Mouse (Mus musculus): ENCODE measurements around the gene Ntng1. TPM values are rescaled to one million over a fixed set of nuclear protein-coding genes. Genes with fewer than 3 reads are reported as not detected.

Ntng1 gene
- total and polyA plus RNA-seq, 3 experiments: 0.06 to 0.07 TPM; not detected in 1

DNA sequence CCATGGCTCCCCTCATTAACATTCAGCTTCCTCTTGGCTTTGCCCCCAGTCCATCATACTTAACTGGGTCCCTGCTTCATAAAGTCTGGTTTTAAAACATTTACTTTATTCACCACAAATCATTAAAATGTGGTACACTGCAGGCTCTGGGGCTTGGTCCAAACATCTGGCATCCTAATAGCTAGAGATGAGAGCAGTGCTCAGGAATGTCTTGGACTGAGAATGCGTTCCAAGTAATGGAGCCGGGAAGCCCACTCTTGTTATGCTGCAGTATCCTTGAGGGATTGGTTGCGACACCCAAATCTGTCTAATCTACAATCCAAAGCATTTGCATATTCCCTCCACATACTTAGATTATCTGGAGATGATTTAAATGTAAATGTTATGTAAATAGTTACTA, 207.5 kb downstream of the Ntng1 start:
- Histone ChIP-seq H3K27ac (no peak overlapping the region), H3K79me2 (replicated peaks; ENCODE audit: control insufficient read depth, insufficient read depth, low read length) (no peaks in the 10 kb centered on the region), H3K36me3 (ENCODE audit: control insufficient read depth, insufficient read depth, low read length) (no peaks in the 10 kb centered on the region), H3K27me3 (ENCODE audit: control insufficient read depth, insufficient read depth, low read length) (no peaks in the 10 kb centered on the region), H3K4me1 (ENCODE audit: control insufficient read depth, insufficient read depth, low read length) (no peaks in the 10 kb centered on the region), H3K4me3 (no peak overlapping the region), H3K9ac (ENCODE audit: low read depth, low read length) (no peak overlapping the region)
- DNase-seq: peak in 1 of 2 experiments; percentile 9
- WGBS: 78% methylated on average over 3 of the region's 3 CpGs
- no peak for TF ChIP-seq CTCF (IDR thresholded peaks at IDR 0.05)
- TF ChIP-seq EP300 (IDR thresholded peaks at IDR 0.05; ENCODE audit: insufficient read depth, low read depth, low read length): no peak
- no peak for TF ChIP-seq POLR2A (IDR thresholded peaks at IDR 0.05; ENCODE audit: insufficient read depth, low read depth, low read length)
- intact Hi-C loops (cut with DNase I): no loop called here

DNA sequence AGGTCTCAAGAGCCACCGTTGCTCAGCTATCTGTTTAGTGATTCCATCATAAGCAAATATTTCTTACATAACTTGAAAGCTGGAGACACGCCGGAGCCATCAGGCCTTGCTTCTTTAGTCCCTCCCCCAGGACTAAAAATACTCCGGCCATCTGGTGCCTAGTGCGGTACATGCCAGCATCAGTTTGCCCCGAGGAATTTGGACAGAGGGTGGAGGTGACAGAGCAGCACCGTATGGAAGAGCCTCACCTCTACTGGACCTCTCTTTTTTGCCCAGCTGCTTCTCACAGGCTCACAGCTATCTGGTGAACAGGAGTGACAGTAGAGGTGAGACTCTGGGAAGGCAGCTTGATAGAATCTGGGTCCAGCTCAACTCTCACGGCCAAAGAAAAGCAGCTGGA, 211.6 kb downstream of the Ntng1 start:
- H3K4me3 ChIP-seq: no peak overlapping the region; the same call in 1 of the 2 replicates
- H3K27ac ChIP-seq: peak overlapping the region; percentile 47
- DNase-seq: peak; percentile 33 to 62
- WGBS: 34% methylated on average over 8 of the region's 8 CpGs
- H3K79me2 ChIP-seq (replicated peaks; ENCODE audit: control insufficient read depth, insufficient read depth, low read length): no peaks in the 10 kb centered on the region
- no peak overlapping the region for H3K9ac ChIP-seq (ENCODE audit: low read depth, low read length)
- no peaks in the 10 kb centered on the region for H3K27me3 ChIP-seq (ENCODE audit: control insufficient read depth, insufficient read depth, low read length)
- TF ChIP-seq POLR2A (IDR thresholded peaks at IDR 0.05; ENCODE audit: insufficient read depth, low read depth, low read length): no peak
- TF ChIP-seq CTCF (IDR thresholded peaks at IDR 0.05): no peak
- no peak for TF ChIP-seq EP300 (IDR thresholded peaks at IDR 0.05; ENCODE audit: insufficient read depth, low read depth, low read length)
- H3K36me3 ChIP-seq (ENCODE audit: control insufficient read depth, insufficient read depth, low read length): no peaks in the 10 kb centered on the region
- H3K4me1 ChIP-seq (ENCODE audit: control insufficient read depth, insufficient read depth, low read length): no peaks in the 10 kb centered on the region
- intact Hi-C loops (cut with DNase I): no loop called here

DNA sequence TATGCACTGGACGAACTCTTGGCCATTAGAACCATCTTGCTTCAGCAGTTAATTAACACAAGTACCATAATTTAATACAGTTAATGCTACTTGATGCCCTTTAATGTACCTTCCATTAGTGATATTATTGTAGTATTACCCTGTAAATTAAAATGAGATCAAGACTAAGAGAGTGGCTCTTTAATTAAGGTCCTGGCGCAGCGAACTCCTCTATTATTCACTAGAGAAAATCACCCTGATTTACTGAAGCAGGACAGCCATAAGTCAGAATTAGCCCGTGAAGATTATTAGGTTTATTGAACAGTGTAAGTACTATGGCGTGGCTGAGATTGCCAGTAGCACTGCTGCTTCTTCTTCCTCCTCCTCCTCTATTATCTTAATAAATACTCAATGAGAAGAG, 212.8 kb downstream of the Ntng1 start:
- H3K27ac ChIP-seq: no peak overlapping the region
- WGBS: 90% methylated on average over 5 of the region's 5 CpGs
- H3K79me2 ChIP-seq (replicated peaks; ENCODE audit: control insufficient read depth, insufficient read depth, low read length): no peaks in the 10 kb centered on the region
- intact Hi-C loops (cut with DNase I): no loop called here
- no peaks in the 10 kb centered on the region for H3K36me3 ChIP-seq (ENCODE audit: control insufficient read depth, insufficient read depth, low read length)
- H3K27me3 ChIP-seq (ENCODE audit: control insufficient read depth, insufficient read depth, low read length): no peaks in the 10 kb centered on the region
- TF ChIP-seq CTCF (IDR thresholded peaks at IDR 0.05): no peak
- TF ChIP-seq EP300 (IDR thresholded peaks at IDR 0.05; ENCODE audit: insufficient read depth, low read depth, low read length): no peak
- TF ChIP-seq POLR2A (IDR thresholded peaks at IDR 0.05; ENCODE audit: insufficient read depth, low read depth, low read length): no peak
- H3K4me3 ChIP-seq: no peak overlapping the region
- H3K9ac ChIP-seq (ENCODE audit: low read depth, low read length): no peak overlapping the region
- no peak for DNase-seq
- H3K4me1 ChIP-seq (ENCODE audit: control insufficient read depth, insufficient read depth, low read length): no peaks in the 10 kb centered on the region

DNA sequence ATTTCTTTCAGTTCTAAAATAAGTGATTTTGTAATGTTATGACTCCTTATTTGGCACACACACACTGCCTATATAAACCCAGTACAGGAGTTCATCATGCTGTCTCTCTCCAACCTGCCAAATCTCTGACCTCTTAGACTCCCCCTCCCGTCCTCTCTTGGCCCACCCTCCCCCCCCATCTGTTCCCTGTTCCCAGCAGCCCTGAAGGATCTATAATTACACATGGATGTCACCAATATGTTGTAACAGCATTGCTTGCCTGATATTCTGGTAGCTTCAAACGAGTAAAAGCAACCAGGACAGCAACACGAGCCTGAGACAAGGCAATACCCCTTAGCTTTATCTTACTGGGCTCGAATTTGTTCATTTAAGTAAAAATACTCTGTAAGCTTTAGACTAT, 220.0 kb downstream of the Ntng1 start:
- H3K4me1 ChIP-seq (ENCODE audit: control insufficient read depth, insufficient read depth, low read length): peaks cover 2% of the 10 kb centered on the region; the same call in 1 of the 2 replicates
- no peak overlapping the region for H3K9ac ChIP-seq (ENCODE audit: low read depth, low read length)
- no peak for DNase-seq
- no peaks in the 10 kb centered on the region for H3K79me2 ChIP-seq (replicated peaks; ENCODE audit: control insufficient read depth, insufficient read depth, low read length)
- intact Hi-C loops (cut with DNase I): no loop called here
- no peak overlapping the region for H3K4me3 ChIP-seq
- H3K27me3 ChIP-seq (ENCODE audit: control insufficient read depth, insufficient read depth, low read length): no peaks in the 10 kb centered on the region
- H3K27ac ChIP-seq: no peak overlapping the region
- TF ChIP-seq POLR2A (IDR thresholded peaks at IDR 0.05; ENCODE audit: insufficient read depth, low read depth, low read length) (no peak), EP300 (IDR thresholded peaks at IDR 0.05; ENCODE audit: insufficient read depth, low read depth, low read length) (no peak), CTCF (IDR thresholded peaks at IDR 0.05) (no peak)
- 41% methylated on average over 4 of the region's 4 CpGs for WGBS
- no peaks in the 10 kb centered on the region for H3K36me3 ChIP-seq (ENCODE audit: control insufficient read depth, insufficient read depth, low read length)

DNA sequence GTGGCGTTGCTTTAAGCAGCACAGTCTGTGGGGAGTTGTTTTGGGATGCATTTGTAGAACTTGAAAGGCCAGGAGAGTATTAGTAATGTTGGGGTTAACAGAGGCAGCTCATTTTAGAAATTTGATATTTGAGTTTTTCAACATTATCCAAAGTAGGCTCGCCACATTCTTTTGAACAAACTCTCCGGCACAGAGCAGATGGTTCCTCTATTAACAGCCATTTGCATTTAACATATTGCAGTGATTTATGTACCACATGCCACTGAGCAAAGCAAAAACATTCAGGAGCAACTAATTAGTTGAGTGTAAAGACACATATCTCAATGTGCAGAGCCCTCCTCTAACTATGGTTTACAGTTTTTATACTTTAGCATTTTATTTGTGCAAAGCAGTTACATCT, 224.8 kb downstream of the Ntng1 start:
- Histone ChIP-seq H3K4me1 (ENCODE audit: control insufficient read depth, insufficient read depth, low read length) (no peaks in the 10 kb centered on the region), H3K27ac (no peak overlapping the region), H3K79me2 (replicated peaks; ENCODE audit: control insufficient read depth, insufficient read depth, low read length) (no peaks in the 10 kb centered on the region), H3K4me3 (no peak overlapping the region), H3K9ac (ENCODE audit: low read depth, low read length) (no peak overlapping the region), H3K27me3 (ENCODE audit: control insufficient read depth, insufficient read depth, low read length) (no peaks in the 10 kb centered on the region), H3K36me3 (ENCODE audit: control insufficient read depth, insufficient read depth, low read length) (no peaks in the 10 kb centered on the region)
- no peak for DNase-seq
- intact Hi-C loops (cut with DNase I): no loop called here
- WGBS: 73% methylated on average over 3 of the region's 3 CpGs
- TF ChIP-seq POLR2A (IDR thresholded peaks at IDR 0.05; ENCODE audit: insufficient read depth, low read depth, low read length) (no peak), EP300 (IDR thresholded peaks at IDR 0.05; ENCODE audit: insufficient read depth, low read depth, low read length) (no peak), CTCF (IDR thresholded peaks at IDR 0.05) (no peak)

DNA sequence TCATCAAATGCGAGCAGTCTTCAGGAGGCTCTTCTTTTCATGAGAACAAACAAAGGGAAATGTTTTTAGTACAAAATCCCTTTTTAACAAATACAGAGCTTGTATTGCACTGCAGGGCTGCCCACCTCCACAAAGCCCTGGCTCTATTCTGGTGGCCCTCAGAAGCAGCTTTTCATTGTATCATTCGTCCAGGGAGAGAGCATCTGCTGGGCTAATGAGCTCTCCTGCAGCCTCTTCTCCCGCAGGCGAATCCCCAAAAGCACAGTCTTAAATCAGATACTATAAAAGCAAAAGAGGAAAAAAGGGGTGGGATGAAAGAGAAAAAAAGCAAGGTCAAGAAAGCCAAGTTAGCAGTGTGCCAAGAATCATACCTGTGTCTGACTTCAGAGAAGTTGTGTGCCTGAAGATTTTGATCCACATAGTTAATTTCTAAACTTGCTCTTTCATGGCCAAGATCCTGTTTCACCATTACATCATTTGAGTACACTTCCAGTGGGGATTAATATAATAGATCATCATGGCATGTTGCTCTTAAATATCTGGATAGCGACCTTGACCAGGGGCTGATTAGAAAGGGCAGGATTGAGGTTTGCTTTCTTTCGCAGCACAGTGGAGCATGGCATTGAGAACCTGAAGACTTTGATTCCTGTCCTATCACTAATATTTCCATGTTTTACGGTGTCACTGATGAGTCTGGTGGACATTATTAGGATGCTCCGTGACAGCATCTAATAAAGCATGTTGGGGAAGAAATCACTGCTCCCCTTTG, 225.7 kb downstream of the Ntng1 start:
- Histone ChIP-seq H3K36me3 (ENCODE audit: control insufficient read depth, insufficient read depth, low read length) (no peaks in the 10 kb centered on the region), H3K9ac (ENCODE audit: low read depth, low read length) (no peak overlapping the region), H3K4me1 (ENCODE audit: control insufficient read depth, insufficient read depth, low read length) (no peaks in the 10 kb centered on the region), H3K27ac (no peak overlapping the region), H3K79me2 (replicated peaks; ENCODE audit: control insufficient read depth, insufficient read depth, low read length) (no peaks in the 10 kb centered on the region), H3K27me3 (ENCODE audit: control insufficient read depth, insufficient read depth, low read length) (no peaks in the 10 kb centered on the region), H3K4me3 (no peak overlapping the region)
- TF ChIP-seq EP300 (IDR thresholded peaks at IDR 0.05; ENCODE audit: insufficient read depth, low read depth, low read length): no peak
- TF ChIP-seq CTCF (IDR thresholded peaks at IDR 0.05): no peak
- TF ChIP-seq POLR2A (IDR thresholded peaks at IDR 0.05; ENCODE audit: insufficient read depth, low read depth, low read length): no peak
- intact Hi-C loops (cut with DNase I): no loop called here
- DNase-seq: no peak
- 75% methylated on average over 8 of the region's 8 CpGs for WGBS

All from heart, adult 2 months (tissue).